Mouse (Mus musculus): ENCODE data around the gene Pygb.

DNA sequence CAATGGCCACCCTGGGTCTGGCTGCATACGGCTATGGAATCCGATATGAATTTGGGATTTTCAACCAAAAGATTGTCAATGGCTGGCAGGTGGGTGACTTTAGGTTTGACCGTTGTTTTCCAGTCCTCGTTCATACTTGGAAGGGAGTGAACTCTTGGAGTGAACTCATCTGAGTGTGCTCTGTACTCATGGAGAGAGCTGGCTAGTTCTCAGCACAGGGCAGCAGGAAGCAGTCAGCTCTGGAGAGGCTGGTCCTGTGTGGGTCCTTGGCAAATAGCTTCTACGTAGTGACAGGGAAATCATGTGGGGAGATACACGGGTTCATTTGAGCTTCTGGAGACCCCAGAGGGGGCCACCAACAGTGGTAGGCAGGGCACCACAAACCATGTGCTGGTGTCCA lies 22.3 kb downstream of the Pygb start:
- no peak for TF ChIP-seq CTCF (IDR thresholded peaks at IDR 0.05; ENCODE audit: control insufficient read depth, insufficient read depth, low read length)
- no peak for TF ChIP-seq POLR2A (IDR thresholded peaks at IDR 0.05; ENCODE audit: borderline replicate concordance, control insufficient read depth, low read depth, low read length)
